Comparison of ENCODE assay signal across 8 mouse cellular contexts in genomic region chr11:49903333-49903732, GRCm38 (mm10). TPM values are rescaled to one million over a fixed set of nuclear protein-coding genes. Genes with fewer than 3 reads are reported as not detected.
DNase-seq lines count a peak whose midpoint lies in the region; ATAC-seq and TF ChIP-seq lines count a peak whose summit lies in the region.

No protein-coding gene starts in this region.

- H3K36me3 ChIP-seq in G1E (replicated peaks): no peaks in the 10 kb centered on the region

- TF ChIP-seq CTCF in G1E (IDR thresholded peaks at IDR 0.05; ENCODE audit: low read depth, low read length): 0 out of 2 replicates have a peak, but pooled peaks have one; percentile 38
- TF ChIP-seq CTCF in gastrocnemius, adult 2 months (IDR thresholded peaks at IDR 0.05): peak; percentile 90

- ATAC-seq in CD4-positive, CD25-positive, alpha-beta regulatory T cell, adult 4 months: no peak
- no peak for ATAC-seq in G1E (ENCODE audit: extremely low read depth, insufficient number of reproducible peaks, low FRiP score, poor library complexity, severe bottlenecking)

- H3K4me3 ChIP-seq in G1E (ENCODE audit: low read depth, low read length): no peak overlapping the region
- no peak overlapping the region for H3K4me3 ChIP-seq in gastrocnemius, adult 2 months

- peak; percentile 53 for DNase-seq in CD4-positive, CD25-positive, alpha-beta regulatory T cell, adult 2 months (ENCODE audit: low read depth, low spot score)
- DNase-seq in G1E (ENCODE audit: low spot score): peak; percentile 26
- peak; percentile 83 for DNase-seq in cerebellum, adult 9-10 months
- peak; percentile 72 for DNase-seq in gastrocnemius, adult 2 months
- peak; percentile 83 to 85 for DNase-seq in kidney, postnatal 4 days
- DNase-seq in lung, postnatal 25 days (ENCODE audit: low spot score): peak; percentile 53
- DNase-seq in skeletal muscle tissue, adult 2 months (ENCODE audit: low read depth, low spot score): peak; percentile 11

- peaks cover 7% of the 10 kb centered on the region for H3K9me3 ChIP-seq in G1E (replicated peaks)

- H3K27me3 ChIP-seq in G1E (ENCODE audit: insufficient read depth, low read length): peaks cover 21% of the 10 kb centered on the region; the same call in 1 of the 2 replicates

- no peaks in the 10 kb centered on the region; the same call in 1 of the 2 replicates for H3K4me1 ChIP-seq in G1E (ENCODE audit: insufficient read depth, low read depth, low read length)

- intact Hi-C loops in gastrocnemius, adult 2 months (cut with DNase I): loop anchor here (5.0 kb wide), 1 partner anchor 54 kb away; no protein-coding TSS in a partner anchor

- H3K27ac ChIP-seq in gastrocnemius, adult 2 months: no peak overlapping the region

RNA-seq across cellular contexts. Expression of gene Rasgef1c, which starts 1.7 kb away (rescaled TPM):
- polyA plus RNA-seq in CD4-positive, CD25-positive, alpha-beta regulatory T cell, adult 4 months (2017; shearing (Covaris generic)): under 1 TPM; 0.35 to 0.39 TPM
- total RNA-seq in G1E (2014; fragmentation: Nextera tagmentation) (not detected in 2 replicates), G1E (2017) (0.05 and 0.06 TPM in 2 replicates)
- not detected in 2 replicates for polyA plus RNA-seq in G1E (2012)
- total RNA-seq in gastrocnemius, adult 2 months (2021): under 1 TPM; 0.13 to 0.31 TPM

RNA-seq across cellular contexts. Expression of gene Mapk9, which starts 56.8 kb away (rescaled TPM):
- 10 to 100 TPM; 16.0 to 18.5 TPM for polyA plus RNA-seq in CD4-positive, CD25-positive, alpha-beta regulatory T cell, adult 4 months (2017; shearing (Covaris generic))
- 47.9 and 50.8 TPM in 2 replicates for total RNA-seq in G1E (2014; fragmentation: Nextera tagmentation)
- 29.3 and 39.1 TPM in 2 replicates for total RNA-seq in G1E (2017)
- polyA plus RNA-seq in G1E (2012): 6.5 and 7.8 TPM in 2 replicates
- 10 to 100 TPM; 47.4 to 54.4 TPM for total RNA-seq in gastrocnemius, adult 2 months (2021)

Comparison
In these comparisons a context has a peak if more than half of its experiments do, and no peak if none do; other contexts are left out.
1. DNase-seq: peak in every context shown above with its lines; median percentile 84 in kidney, postnatal 4 days; 83 in cerebellum, adult 9-10 months; 72 in gastrocnemius, adult 2 months; 53 in CD4-positive, CD25-positive, alpha-beta regulatory T cell, adult 2 months; 53 in lung, postnatal 25 days; 26 in G1E; 11 in skeletal muscle tissue, adult 2 months.